Mouse (Mus musculus) olfactory bulb, adult 2 months (tissue): ENCODE data around the gene Itgb5.

ENCODE experiments used
- CTCF ChIP-seq: fragments of 200-500 bp; IDR thresholded peaks from 2 replicates; pipeline ENCODE4 v1.5.1; 2012; ENCODE audit warnings: low read depth, mild to moderate bottlenecking, low read length, moderate library complexity; ENCODE audit not compliant: insufficient read depth
- POLR2A ChIP-seq: fragments of 200-500 bp; IDR thresholded peaks from 2 replicates; pipeline ENCODE4 v1.6.1; 2012; ENCODE audit warnings: mild to moderate bottlenecking, low read depth, low read length, moderate library complexity; ENCODE audit not compliant: insufficient read depth

- no peak for TF ChIP-seq CTCF
- TF ChIP-seq POLR2A, result no peak
These were observed 116.6 kb downstream of the Itgb5 start for GRCm38 (mm10) chr16:33946021-33946420.
